In genomic region chr14:48665816-48666661, GRCm38 (mm10) we compare ENCODE assay signal across 11 mouse cellular contexts. TPM values are rescaled to one million over a fixed set of nuclear protein-coding genes. Genes with fewer than 3 reads are reported as not detected.
A peak's percentile ranks its signal among the peaks of the same experiment; 100 is the strongest.
DNase-seq lines count a peak whose midpoint lies in the region; ATAC-seq lines count a peak whose summit lies in the region.
"Had no signal": no experiment of that assay in that cellular context is flagged by ENCODE, and none has a peak within 500 bp of the region (broad histone marks: within the 10 kb centered on the region; RNA-seq: fewer than 3 reads in every experiment).

No protein-coding gene starts in this region.

- H3K4me2 ChIP-seq in kidney, embryonic 14.5 days (replicated peaks; ENCODE audit: low read depth, low read length): no peak overlapping the region
- H3K4me2 ChIP-seq in kidney, embryonic 15.5 days: no peak overlapping the region
- peak overlapping the region; percentile 25; the same call in 1 of the 2 replicates for H3K4me2 ChIP-seq in hindbrain, embryonic 12.5 days (replicated peaks)

- no peaks in the 10 kb centered on the region for H3K4me1 ChIP-seq in kidney, embryonic 14.5 days (ENCODE audit: control insufficient read depth, insufficient read depth, low read length)
- H3K4me1 ChIP-seq in kidney, embryonic 15.5 days: peaks cover 27% of the 10 kb centered on the region
- H3K4me1 ChIP-seq in hindbrain, embryonic 12.5 days: peaks cover 12% of the 10 kb centered on the region; the same call in 1 of the 2 replicates

- no peak overlapping the region for H3K4me3 ChIP-seq in kidney, embryonic 14.5 days (ENCODE audit: low read length)
- H3K4me3 ChIP-seq in kidney, embryonic 15.5 days (replicated peaks): no peak overlapping the region
- peak overlapping the region; percentile 22 for H3K4me3 ChIP-seq in hindbrain, embryonic 12.5 days

- H3K9ac ChIP-seq in kidney, embryonic 14.5 days (ENCODE audit: low read depth, low read length): no peak overlapping the region
- H3K9ac ChIP-seq in kidney, embryonic 15.5 days: no peak overlapping the region
- no peak overlapping the region; the same call in 1 of the 2 replicates for H3K9ac ChIP-seq in hindbrain, embryonic 12.5 days
- H3K9ac ChIP-seq: liver, embryonic 14.5 days had no signal

- H3K36me3 ChIP-seq in kidney, embryonic 14.5 days (ENCODE audit: control insufficient read depth, insufficient read depth, low read length): no peaks in the 10 kb centered on the region
- no peaks in the 10 kb centered on the region for H3K36me3 ChIP-seq in kidney, embryonic 15.5 days
- no peaks in the 10 kb centered on the region for H3K36me3 ChIP-seq in hindbrain, embryonic 12.5 days
- H3K36me3 ChIP-seq: G1E had no signal

- H3K9me3 ChIP-seq in kidney, embryonic 14.5 days (ENCODE audit: control insufficient read depth, low read length): no peaks in the 10 kb centered on the region
- H3K9me3 ChIP-seq in kidney, embryonic 15.5 days (replicated peaks): no peaks in the 10 kb centered on the region
- H3K9me3 ChIP-seq in hindbrain, embryonic 12.5 days (replicated peaks): no peaks in the 10 kb centered on the region
- H3K9me3 ChIP-seq: G1E had no signal

- peak; percentile 70 for DNase-seq in embryo, embryonic 10.5 days (ENCODE audit: low spot score)
- peak; percentile 74 for DNase-seq in neural tube, embryonic 10.5 days (ENCODE audit: extremely low spot score, low spot score)
- no peak for DNase-seq in left cerebral cortex, postnatal 10 days (ENCODE audit: extremely low spot score in 1 of 2, low spot score in 2 of 2)
- DNase-seq in ovary, postnatal 36 days (ENCODE audit: low spot score): no peak
- DNase-seq in right cerebral cortex, postnatal 10 days (ENCODE audit: low spot score in 2 of 2): no peak

- ATAC-seq in kidney, embryonic 14.5 days (ENCODE audit: low FRiP score, low TSS enrichment): peak; percentile 17; the same call in 1 of the 2 replicates
- ATAC-seq in kidney, embryonic 15.5 days (replicated peaks; ENCODE audit: low FRiP score): no peak; the same call in 1 of the 2 replicates
- ATAC-seq in hindbrain, embryonic 12.5 days (ENCODE audit: low FRiP score): no peak

- H3K27me3 ChIP-seq in kidney, embryonic 14.5 days (ENCODE audit: control insufficient read depth, insufficient read depth, low read length): peaks cover 88% of the 10 kb centered on the region
- H3K27me3 ChIP-seq in kidney, embryonic 15.5 days: peaks cover 96% of the 10 kb centered on the region
- peaks cover 89% of the 10 kb centered on the region for H3K27me3 ChIP-seq in hindbrain, embryonic 12.5 days

- no peak overlapping the region for H3K27ac ChIP-seq in kidney, embryonic 14.5 days (ENCODE audit: low read depth, low read length)
- H3K27ac ChIP-seq in kidney, embryonic 15.5 days: no peak overlapping the region
- H3K27ac ChIP-seq in hindbrain, embryonic 12.5 days: no peak overlapping the region
- H3K27ac ChIP-seq: liver, embryonic 14.5 days had no signal

- under 1% methylated on average over 52 of the region's 52 CpGs for WGBS in kidney, embryonic 14.5 days
- WGBS in kidney, embryonic 15.5 days: under 1% methylated on average over 52 of the region's 52 CpGs
- WGBS in hindbrain, embryonic 12.5 days: under 1% methylated on average over 52 of the region's 52 CpGs

- intact Hi-C loops in left cerebral cortex, postnatal 10 days (cut with DNase I): loop anchor here (5.0 kb wide), 1 partner anchor 326 kb away; no protein-coding TSS in a partner anchor

RNA-seq across cellular contexts. Expression of gene Otx2, which starts 7.6 kb away (rescaled TPM):
- not detected in 2 replicates for polyA plus RNA-seq in kidney, embryonic 14.5 days (2014; fragmentation: Nextera tagmentation; extraction: Ambion mirVana)
- not detected in 2 replicates for polyA plus RNA-seq in kidney, embryonic 15.5 days (2015; fragmentation: Nextera tagmentation; extraction: Ambion mirVana)
- 15.8 and 20.3 TPM in 2 replicates for polyA plus RNA-seq in hindbrain, embryonic 12.5 days (2016; fragmentation: Nextera tagmentation; extraction: Ambion mirVana)
- under 1 TPM in 1 of 2 experiments, not detected in 1; 0.49 TPM for total RNA-seq in left cerebral cortex, postnatal 10 days (2021)
- total RNA-seq: heart, postnatal 10 days had no signal
- polyA plus RNA-seq: G1E had no signal

Comparison
In these comparisons a context has a peak if more than half of its experiments do, and no peak if none do; other contexts are left out.
1. DNase-seq: peak in embryo, embryonic 10.5 days (single experiment) and neural tube, embryonic 10.5 days (single experiment); none in left cerebral cortex, postnatal 10 days (0 of 2), ovary, postnatal 36 days (single experiment) and right cerebral cortex, postnatal 10 days (0 of 2).
2. RNA of gene Otx2, which starts 7.6 kb away (polyA plus RNA-seq): 15.8 to 20.3 TPM in hindbrain, embryonic 12.5 days; not detected in kidney, embryonic 14.5 days and not detected in kidney, embryonic 15.5 days; every median in the first group is over 10 times any median in the second.